Mouse (Mus musculus) frontal cortex, postnatal 36 days (tissue): Measurements from ENCODE around the gene Myh8.
A peak's percentile ranks its signal among the peaks of the same experiment; 100 is the strongest.

ENCODE experiments used
- DNase-seq, 2 experiments: peaks; one replicate each; pipeline ENCODE4 v3.0.0; 2022; ENCODE audit warnings: low spot score in 2 of 2

The Myh8 gene

DNA sequence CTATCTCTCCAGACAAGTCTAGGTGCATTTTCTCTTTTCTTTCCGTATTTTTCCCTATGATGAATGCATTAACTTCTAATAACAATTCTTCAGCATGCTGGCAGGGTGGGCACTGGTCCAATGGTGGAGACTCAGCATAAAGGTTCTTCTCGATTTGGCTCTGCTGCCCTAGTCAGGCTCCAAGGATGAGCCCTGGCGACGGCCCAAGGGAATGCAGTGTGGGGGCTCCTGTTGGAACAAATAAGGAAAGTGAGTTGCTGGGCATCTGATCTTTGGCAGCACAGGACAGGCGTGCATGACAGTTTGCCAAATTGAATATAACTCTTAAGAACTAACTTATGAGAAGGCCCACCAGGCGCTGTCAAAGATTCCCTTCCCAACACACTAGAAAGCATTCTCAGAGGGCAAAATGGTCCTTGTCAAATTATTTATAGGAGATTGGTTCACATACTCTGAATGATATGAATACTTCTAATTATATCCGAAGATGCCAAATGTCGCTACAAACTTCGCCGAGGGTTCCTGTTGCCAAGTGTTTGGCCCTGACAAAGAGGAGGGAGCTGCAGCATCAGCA lies at the start of gene Myh8:
Gene Myh8, plus strand, starts transcription at position 524 of the 574 bp plus-strand sequence.
- no peak for DNase-seq

- DNase-seq, result no peak
Measured at GRCm38 (mm10) chr11:67228731-67229130, 48.2 kb upstream of the Myh8 start.

DNA sequence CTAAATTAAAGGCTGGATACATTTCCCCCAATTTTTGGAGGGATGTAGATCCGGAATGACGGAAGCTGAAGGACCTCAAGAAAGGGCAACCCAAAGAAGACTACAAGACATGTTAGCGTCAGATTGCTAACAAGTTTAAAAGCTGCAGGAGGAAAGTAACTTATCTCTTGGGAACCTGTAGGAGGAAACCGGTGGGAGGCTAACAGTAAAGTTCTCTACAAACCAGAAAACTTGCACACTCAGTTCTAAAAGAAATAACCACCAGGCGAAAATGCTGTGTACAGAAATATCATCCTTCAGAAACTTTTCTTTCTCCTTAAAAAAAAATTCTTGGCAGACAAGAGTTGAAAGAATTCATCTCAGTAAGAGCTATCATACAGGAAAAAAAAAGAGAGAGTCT lies 47.8 kb upstream of the Myh8 start:
- peak in 1 of 2 experiments; percentile 54 for DNase-seq

GRCm38 (mm10) chr11:67229946-67230345 lies 47.0 kb upstream of the Myh8 start:
- DNase-seq, result no peak

DNA sequence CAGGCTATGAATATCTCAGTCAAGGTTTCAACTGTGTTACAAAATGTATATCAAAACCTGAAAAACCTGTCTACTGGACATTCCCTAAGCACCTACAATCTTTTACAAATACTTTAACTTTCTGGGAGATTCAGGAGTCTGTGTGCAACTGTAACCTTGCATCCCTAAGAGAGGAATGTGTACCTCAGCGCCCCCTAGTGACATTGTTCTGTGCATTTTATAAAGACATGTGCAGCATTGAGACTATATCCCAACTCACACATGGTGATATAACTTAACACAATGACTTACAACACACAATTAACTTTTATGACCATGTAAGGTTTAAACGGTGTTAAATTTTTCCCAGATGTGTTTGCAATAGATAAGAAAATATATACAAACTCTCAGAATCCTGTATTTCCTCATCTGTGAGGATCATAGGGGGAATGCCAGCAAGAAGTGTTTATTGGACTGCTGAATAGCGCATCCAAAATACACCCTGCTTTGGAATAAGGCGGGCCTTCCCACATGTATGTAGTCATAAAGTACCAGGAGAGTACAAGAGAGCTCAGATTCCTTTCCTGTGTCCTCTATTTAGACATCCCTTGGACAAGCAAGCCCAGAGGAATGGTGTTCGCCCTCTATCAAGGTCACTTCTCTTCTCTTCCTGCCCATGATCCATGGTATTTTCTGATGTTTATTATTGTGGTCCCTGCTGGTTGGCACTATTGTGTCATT lies 41.1 kb upstream of the Myh8 start:
- DNase-seq, result peak in 1 of 2 experiments; percentile 62

DNA sequence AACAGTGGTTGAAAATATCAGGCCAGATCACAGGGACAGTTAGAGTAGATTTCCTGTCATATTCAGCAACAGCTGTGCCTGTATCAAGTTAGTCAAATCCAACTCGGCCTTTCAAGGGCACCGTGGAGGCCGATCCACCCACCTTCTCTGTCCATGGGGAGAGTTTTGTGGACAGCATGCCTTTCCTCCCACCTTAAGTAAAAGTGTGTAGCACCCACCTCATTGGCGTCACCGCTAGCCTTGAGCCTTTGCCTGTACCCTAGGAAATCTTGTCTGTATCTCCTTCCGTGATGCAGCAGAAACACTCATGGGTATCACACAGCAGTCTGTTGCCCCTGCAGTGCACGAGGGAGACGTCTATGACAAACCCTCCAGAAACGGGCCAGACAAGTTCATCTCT lies 40.1 kb upstream of the Myh8 start:
- DNase-seq, result no peak

DNA sequence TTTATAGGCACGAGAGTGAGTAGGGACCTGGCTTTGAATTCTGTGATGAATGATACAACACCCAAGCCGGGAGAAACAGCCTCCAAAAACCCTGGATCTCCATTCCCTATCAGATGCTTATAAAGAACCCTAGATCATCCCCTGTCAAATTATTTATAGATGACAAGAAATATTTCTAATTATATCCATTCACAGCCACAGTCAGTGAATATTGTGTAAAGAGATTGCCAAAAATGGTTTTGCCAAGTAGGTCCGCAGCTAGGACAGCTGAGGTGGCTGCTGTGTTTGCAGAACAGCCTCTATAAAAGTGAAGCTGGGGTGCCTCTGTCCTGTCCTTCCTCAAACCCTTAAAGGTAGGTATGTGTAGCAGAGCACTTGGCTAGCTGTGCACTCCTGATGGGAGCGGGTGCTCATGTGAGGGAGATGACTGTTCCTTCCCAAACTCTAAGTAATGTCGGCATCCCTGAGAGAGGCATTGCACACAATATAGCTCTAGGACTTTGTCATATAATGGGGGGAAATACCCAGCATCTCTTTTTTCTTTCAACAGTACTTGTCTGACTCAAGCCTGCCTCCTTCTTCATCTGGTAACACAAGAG lies 39.3 kb upstream of the Myh8 start, which contains the start of gene Myh4:
Gene Myh4, plus strand, starts transcription at position 549 of the 599 bp plus-strand sequence.
- DNase-seq, result no peak

GRCm38 (mm10) chr11:67241051-67241450 lies 35.9 kb upstream of the Myh8 start:
- no peak for DNase-seq

GRCm38 (mm10) chr11:67253691-67254090 lies 23.2 kb upstream of the Myh8 start:
- peak in 1 of 2 experiments; percentile 39 for DNase-seq

DNA sequence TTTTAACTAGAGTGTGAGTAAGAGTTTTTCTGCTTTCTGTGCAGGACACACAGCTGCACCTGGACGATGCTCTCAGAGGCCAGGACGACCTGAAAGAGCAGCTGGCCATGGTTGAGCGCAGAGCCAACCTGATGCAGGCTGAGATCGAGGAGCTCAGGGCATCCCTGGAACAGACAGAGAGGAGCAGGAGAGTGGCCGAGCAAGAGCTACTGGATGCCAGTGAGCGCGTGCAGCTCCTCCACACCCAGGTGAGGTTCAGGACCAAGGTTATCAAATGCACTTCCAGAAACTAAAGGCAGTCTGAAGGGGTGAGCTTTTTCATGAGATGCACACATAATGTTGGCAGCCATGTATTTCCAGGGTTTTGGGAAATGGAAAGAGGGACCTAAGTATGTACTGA lies 19.9 kb upstream of the Myh8 start:
- DNase-seq, result no peak

- DNase-seq, result no peak
Measured at GRCm38 (mm10) chr11:67260956-67261355, 16.0 kb upstream of the Myh8 start.

GRCm38 (mm10) chr11:67293440-67293839 lies 16.5 kb downstream of the Myh8 start:
- DNase-seq, result peak; percentile 6 to 45

GRCm38 (mm10) chr11:67313733-67314452 lies 37.0 kb downstream of the Myh8 start:
- no peak for DNase-seq

DNA sequence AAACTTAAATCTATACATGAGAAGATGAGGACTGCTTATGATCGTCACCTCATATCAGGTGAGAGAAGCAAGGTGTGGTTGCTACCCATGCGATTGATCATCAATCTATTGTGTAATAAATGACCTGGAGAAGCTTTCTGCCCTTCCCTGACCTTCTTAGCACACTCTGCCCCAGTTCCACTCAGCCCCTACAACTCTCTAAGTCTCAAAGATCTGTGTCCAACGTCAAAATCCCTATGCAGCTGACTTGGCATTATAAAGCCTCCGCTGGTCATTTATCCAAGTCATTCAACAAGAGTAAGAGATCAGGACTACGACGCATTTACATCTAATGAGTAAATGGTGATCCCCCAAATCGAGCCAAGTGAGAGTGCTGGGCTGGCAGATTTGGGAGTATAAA lies 44.4 kb downstream of the Myh8 start, which contains the start of gene Myh13:
Gene Myh13, plus strand, starts transcription at position 301 of the 400 bp plus-strand sequence.
- no peak for DNase-seq

DNA sequence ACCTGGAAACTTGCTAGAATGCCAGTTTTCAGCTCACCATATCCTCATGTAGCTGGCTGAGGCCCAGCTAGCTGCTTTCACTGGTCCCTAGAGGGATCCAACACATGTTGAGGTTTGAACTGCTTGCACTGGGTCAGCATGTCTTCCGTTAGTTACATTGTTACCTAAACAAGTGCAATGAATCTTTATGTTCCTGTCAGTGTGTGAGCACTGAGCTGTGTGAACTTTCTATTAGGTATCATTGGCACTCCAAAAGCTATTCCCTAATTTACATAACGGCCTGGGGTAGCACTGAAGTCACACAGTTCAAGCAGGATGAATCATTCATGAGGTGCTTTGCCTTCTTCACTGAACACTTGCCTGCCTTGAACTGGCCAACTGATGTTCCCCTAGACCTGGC lies 49.6 kb downstream of the Myh8 start:
- no peak for DNase-seq

GRCm38 (mm10) chr11:67344556-67344955 lies 67.6 kb downstream of the Myh8 start:
- no peak for DNase-seq

GRCm38 (mm10) chr11:67345186-67345855 lies 68.4 kb downstream of the Myh8 start:
- no peak for DNase-seq

- no peak for DNase-seq
Measured at GRCm38 (mm10) chr11:67345856-67346236, 68.9 kb downstream of the Myh8 start.

DNA sequence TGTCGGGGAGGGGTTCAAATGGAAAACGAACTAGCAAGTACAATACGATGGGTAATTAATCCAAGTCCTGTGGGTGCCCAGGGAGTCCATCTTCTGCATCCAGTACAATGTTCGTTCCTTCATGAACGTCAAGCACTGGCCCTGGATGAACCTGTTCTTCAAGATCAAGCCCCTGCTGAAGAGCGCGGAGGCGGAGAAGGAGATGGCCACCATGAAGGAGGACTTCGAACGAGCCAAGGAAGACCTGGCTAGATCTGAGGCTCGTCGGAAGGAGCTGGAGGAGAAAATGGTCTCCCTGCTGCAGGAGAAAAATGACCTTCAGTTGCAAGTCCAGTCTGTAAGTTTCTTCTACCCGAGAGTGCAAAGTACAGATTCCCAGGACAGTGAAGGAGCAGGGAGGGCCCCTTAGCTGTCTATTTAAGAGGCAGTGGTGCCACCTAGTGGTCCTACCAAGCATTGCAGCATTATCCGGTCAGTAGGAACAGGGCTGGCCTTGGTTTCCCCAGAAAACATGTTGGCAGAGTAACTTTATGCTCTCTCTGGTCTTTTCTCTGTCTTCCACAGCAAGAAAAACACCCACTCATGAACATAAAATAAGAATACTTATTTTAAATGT lies 73.3 kb downstream of the Myh8 start:
- peak; percentile 81 to 89 for DNase-seq

- no peak for DNase-seq
Measured at GRCm38 (mm10) chr11:67353011-67353410, 76.1 kb downstream of the Myh8 start.

DNA sequence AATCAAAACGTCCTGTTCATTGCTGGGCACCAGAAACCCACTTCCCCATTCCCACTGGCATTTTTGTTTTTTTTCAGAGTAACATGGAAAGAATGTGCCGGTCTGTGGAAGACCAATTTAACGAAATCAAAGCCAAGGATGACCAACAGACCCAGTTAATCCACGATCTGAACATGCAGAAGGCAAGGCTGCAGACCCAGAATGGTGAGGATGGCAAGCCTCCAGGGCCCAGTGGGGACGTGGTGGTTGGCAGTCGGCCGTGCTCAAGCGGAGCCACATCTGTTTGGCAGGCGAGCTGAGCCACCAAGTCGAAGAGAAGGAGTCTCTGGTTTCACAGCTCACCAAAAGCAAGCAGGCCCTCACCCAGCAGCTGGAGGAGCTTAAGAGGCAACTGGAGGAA lies 81.1 kb downstream of the Myh8 start:
- DNase-seq, result no peak
